Mouse (Mus musculus): ENCODE data around the gene Syt17. TPM values are rescaled to one million over a fixed set of nuclear protein-coding genes. Genes with fewer than 3 reads are reported as not detected.
"Not testable (repeated sequence)": the region's sequence is repeated elsewhere in the genome, so short reads cannot be mapped to it uniquely, and the experiment has no call there.

The Syt17 gene
- polyA plus RNA-seq, 1 experiment from 2014 or later = 1.3 TPM

- 65% methylated on average over 1 of the region's 1 CpGs for WGBS
Observed at GRCm38 (mm10) chr7:118362931-118363330, 85.1 kb downstream of the Syt17 start.

GRCm38 (mm10) chr7:118362258-118362657 is 85.8 kb downstream of the Syt17 start:
- no peak overlapping the region for H3K4me3 ChIP-seq

More at GRCm38 (mm10) chr7:118362931-118363330, 85.1 kb downstream of the Syt17 start:
- no peak overlapping the region for H3K27ac ChIP-seq
- DNase-seq (ENCODE audit: low spot score) = no peak
- H3K9me3 ChIP-seq = no peaks in the 10 kb centered on the region
- H3K36me3 ChIP-seq = no peaks in the 10 kb centered on the region
- H3K4me3 ChIP-seq = no peak overlapping the region
- no peaks in the 10 kb centered on the region for H3K4me1 ChIP-seq
- no peaks in the 10 kb centered on the region for H3K27me3 ChIP-seq (ENCODE audit: insufficient read depth, poor library complexity, severe bottlenecking)

GRCm38 (mm10) chr7:118358977-118359376 is 89.0 kb downstream of the Syt17 start:
- Histone ChIP-seq H3K27me3 (ENCODE audit: insufficient read depth, poor library complexity, severe bottlenecking) (no peaks in the 10 kb centered on the region), H3K9me3 (no peaks in the 10 kb centered on the region), H3K27ac (no peak overlapping the region), H3K4me3 (no peak overlapping the region), H3K36me3 (no peaks in the 10 kb centered on the region), H3K4me1 (no peaks in the 10 kb centered on the region)
- 45% methylated on average over 3 of the region's 3 CpGs for WGBS
- no peak for DNase-seq (ENCODE audit: low spot score)

More at GRCm38 (mm10) chr7:118362258-118362657, 85.8 kb downstream of the Syt17 start:
- 51% methylated on average over 3 of the region's 3 CpGs for WGBS
- Histone ChIP-seq H3K36me3 (no peaks in the 10 kb centered on the region), H3K27ac (no peak overlapping the region), H3K27me3 (ENCODE audit: insufficient read depth, poor library complexity, severe bottlenecking) (no peaks in the 10 kb centered on the region), H3K4me1 (no peaks in the 10 kb centered on the region), H3K9me3 (no peaks in the 10 kb centered on the region)
- DNase-seq (ENCODE audit: low spot score) = no peak

GRCm38 (mm10) chr7:118356410-118357005 is 91.5 kb downstream of the Syt17 start:
- H3K4me3 ChIP-seq; H3K27ac ChIP-seq; H3K4me1 ChIP-seq; H3K9me3 ChIP-seq; DNase-seq (ENCODE audit: low spot score); H3K27me3 ChIP-seq (ENCODE audit: insufficient read depth, poor library complexity, severe bottlenecking); H3K36me3 ChIP-seq: not testable (repeated sequence)
- WGBS = 80% methylated on average over 8 of the region's 8 CpGs

GRCm38 (mm10) chr7:118350840-118351239 is 97.2 kb downstream of the Syt17 start:
- WGBS = 74% methylated on average over 2 of the region's 2 CpGs

GRCm38 (mm10) chr7:118346943-118347342 is 101.1 kb downstream of the Syt17 start:
- H3K4me1 ChIP-seq = no peaks in the 10 kb centered on the region
- DNase-seq (ENCODE audit: low spot score) = no peak
- H3K27ac ChIP-seq = no peak overlapping the region
- H3K36me3 ChIP-seq = no peaks in the 10 kb centered on the region
- H3K9me3 ChIP-seq = no peaks in the 10 kb centered on the region
- WGBS = 65% methylated on average over 2 of the region's 2 CpGs
- no peak overlapping the region for H3K4me3 ChIP-seq
- no peaks in the 10 kb centered on the region for H3K27me3 ChIP-seq (ENCODE audit: insufficient read depth, poor library complexity, severe bottlenecking)

More at GRCm38 (mm10) chr7:118350840-118351239, 97.2 kb downstream of the Syt17 start:
- Histone ChIP-seq H3K4me1 (no peaks in the 10 kb centered on the region), H3K27ac (no peak overlapping the region), H3K9me3 (no peaks in the 10 kb centered on the region), H3K27me3 (ENCODE audit: insufficient read depth, poor library complexity, severe bottlenecking) (no peaks in the 10 kb centered on the region), H3K36me3 (no peaks in the 10 kb centered on the region), H3K4me3 (no peak overlapping the region)
- DNase-seq (ENCODE audit: low spot score) = no peak

GRCm38 (mm10) chr7:118346432-118346831 is 101.6 kb downstream of the Syt17 start:
- H3K27ac ChIP-seq = no peak overlapping the region
- no peaks in the 10 kb centered on the region for H3K4me1 ChIP-seq
- WGBS = 39% methylated on average over 2 of the region's 2 CpGs
- DNase-seq (ENCODE audit: low spot score) = no peak
- H3K27me3 ChIP-seq (ENCODE audit: insufficient read depth, poor library complexity, severe bottlenecking) = no peaks in the 10 kb centered on the region
- H3K4me3 ChIP-seq = no peak overlapping the region
- no peaks in the 10 kb centered on the region for H3K9me3 ChIP-seq
- no peaks in the 10 kb centered on the region for H3K36me3 ChIP-seq

GRCm38 (mm10) chr7:118345396-118345795 is 102.6 kb downstream of the Syt17 start:
- Histone ChIP-seq H3K36me3 (no peaks in the 10 kb centered on the region), H3K4me1 (no peaks in the 10 kb centered on the region), H3K27me3 (ENCODE audit: insufficient read depth, poor library complexity, severe bottlenecking) (no peaks in the 10 kb centered on the region), H3K27ac (no peak overlapping the region), H3K9me3 (no peaks in the 10 kb centered on the region), H3K4me3 (no peak overlapping the region)
- WGBS = 82% methylated on average over 3 of the region's 3 CpGs
- DNase-seq (ENCODE audit: low spot score) = no peak

GRCm38 (mm10) chr7:118344701-118345100 is 103.3 kb downstream of the Syt17 start:
- Histone ChIP-seq H3K9me3 (no peaks in the 10 kb centered on the region), H3K4me1 (no peaks in the 10 kb centered on the region), H3K36me3 (no peaks in the 10 kb centered on the region), H3K27me3 (ENCODE audit: insufficient read depth, poor library complexity, severe bottlenecking) (no peaks in the 10 kb centered on the region), H3K27ac (no peak overlapping the region), H3K4me3 (no peak overlapping the region)
- no peak for DNase-seq (ENCODE audit: low spot score)
- WGBS = 85% methylated on average over 9 of the region's 9 CpGs

Other genes with a start within 250 kb of the Syt17 start
- 12.4 and 13.6 TPM in 2 replicates for gene Smg1, start 204.6 kb downstream of the Syt17 start, polyA plus RNA-seq (2016; fragmentation: Nextera tagmentation; extraction: Ambion mirVana)
- 1.6 and 2.2 TPM in 2 replicates for gene Itpripl2, start 43.8 kb upstream of the Syt17 start, polyA plus RNA-seq (2016; fragmentation: Nextera tagmentation; extraction: Ambion mirVana)
- gene Coq7, start 85.1 kb upstream of the Syt17 start, polyA plus RNA-seq (2016; fragmentation: Nextera tagmentation; extraction: Ambion mirVana) = 151 and 174 TPM in 2 replicates
- gene Tmc7, start 136.5 kb upstream of the Syt17 start, polyA plus RNA-seq (2016; fragmentation: Nextera tagmentation; extraction: Ambion mirVana) = 2.1 and 2.8 TPM in 2 replicates
- 0.05 TPM in 1 of 2 replicates, not detected in the other for gene Tmc5, start 149.1 kb upstream of the Syt17 start, polyA plus RNA-seq (2016; fragmentation: Nextera tagmentation; extraction: Ambion mirVana)

Measured in heart, embryonic 10.5 days (tissue).